Mouse (Mus musculus): ENCODE results near the gene Fthl17e.
"Not testable (repeated sequence)": the region's sequence is repeated elsewhere in the genome, so short reads cannot be mapped to it uniquely, and the experiment has no call there.

Fthl17e gene

DNA sequence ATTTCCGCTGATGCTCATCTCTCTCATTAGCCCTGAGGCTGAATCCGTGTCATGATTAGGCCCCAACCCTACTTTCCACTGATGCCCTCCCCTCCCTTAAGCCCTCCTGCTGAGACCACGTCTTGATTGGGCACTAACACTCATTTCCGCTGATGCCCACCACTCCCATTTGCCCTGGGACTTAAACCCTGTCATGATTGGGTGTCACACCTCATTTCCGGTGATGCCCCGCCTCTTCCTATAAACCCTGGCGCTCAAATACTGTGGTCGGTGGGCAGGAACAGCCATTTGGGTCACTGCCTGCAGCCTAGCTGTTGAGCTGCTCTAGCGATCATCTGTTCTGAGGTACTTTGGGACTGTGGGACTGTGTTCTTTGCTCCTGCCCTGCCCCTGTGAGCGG lies at the start of gene Fthl17e:
Fthl17e (plus strand) TSS at position 301 of the 400 bp plus-strand sequence.
- DNase-seq (ENCODE audit: low spot score), result not testable (repeated sequence)

DNA sequence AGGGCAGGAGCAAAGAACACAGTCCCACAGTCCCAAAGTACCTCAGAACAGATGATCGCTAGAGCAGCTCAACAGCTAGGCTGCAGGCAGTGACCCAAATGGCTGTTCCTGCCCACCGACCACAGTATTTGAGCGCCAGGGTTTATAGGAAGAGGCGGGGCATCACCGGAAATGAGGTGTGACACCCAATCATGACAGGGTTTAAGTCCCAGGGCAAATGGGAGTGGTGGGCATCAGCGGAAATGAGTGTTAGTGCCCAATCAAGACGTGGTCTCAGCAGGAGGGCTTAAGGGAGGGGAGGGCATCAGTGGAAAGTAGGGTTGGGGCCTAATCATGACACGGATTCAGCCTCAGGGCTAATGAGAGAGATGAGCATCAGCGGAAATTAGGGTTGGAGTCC lies 46.6 kb upstream of the Fthl17e start, which contains the start of gene Fthl17d:
Fthl17d (minus strand) TSS at position 101 of the 400 bp plus-strand sequence.
- not testable (repeated sequence) for DNase-seq (ENCODE audit: low spot score)

DNA sequence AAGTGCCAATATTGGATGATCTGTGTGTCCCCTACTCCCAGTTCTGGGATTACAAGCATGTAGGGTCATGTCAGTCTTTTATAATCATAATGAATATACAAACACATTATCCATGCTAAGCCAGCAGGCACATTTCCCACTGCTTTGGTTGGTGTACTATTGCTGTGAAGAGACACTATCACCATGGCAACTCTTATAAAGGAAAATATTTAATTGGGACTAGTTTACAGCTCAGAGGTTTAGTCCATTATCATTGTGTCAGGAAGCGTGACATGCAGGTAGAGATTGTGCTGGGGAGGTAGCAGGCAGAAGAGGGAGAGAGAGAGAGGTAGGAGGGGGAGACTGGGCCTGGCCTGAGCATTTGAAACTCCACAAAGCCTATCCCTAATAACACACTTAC lies 17.2 kb upstream of the Fthl17e start:
- no peak for DNase-seq (ENCODE audit: low spot score)

DNA sequence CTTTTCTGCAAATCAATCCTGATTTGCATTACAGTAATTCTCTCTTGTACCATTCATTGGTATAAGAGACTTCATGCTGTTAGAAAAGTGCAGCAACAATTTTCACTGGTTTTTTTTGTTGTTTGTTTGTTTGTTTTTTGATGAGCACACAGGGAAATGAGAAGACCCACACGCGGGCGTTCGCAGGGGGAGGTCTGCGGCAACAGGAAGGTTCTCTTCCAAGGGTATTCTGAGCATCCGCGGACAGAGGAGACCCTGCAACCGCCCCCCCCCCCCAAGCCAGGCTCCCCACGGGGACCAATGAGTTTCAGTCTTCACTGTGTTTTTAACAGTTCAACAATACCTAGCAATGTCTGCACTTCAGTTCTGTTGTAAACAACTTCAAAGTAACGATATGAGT lies 13.8 kb upstream of the Fthl17e start:
- DNase-seq (ENCODE audit: low spot score), result no peak

DNA sequence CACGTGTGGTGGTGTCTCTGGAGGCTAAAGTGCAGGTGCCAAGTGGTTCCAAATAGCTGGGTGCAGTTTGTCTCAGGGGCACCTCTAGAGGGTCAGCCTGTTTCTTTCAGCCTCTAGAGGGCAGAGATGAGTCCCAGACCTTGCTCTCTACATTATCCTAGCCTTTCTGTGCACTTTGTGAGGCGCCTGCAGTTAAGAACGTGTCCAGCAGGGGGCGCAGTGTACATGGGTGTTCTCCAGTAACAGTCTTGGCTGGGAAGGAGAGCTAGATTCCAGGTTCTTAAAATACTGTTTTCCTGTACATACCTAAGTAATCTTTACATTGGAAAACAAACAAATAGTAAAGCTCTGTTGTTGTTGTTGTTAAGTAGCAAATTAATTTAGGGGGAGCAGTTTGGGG lies 8.3 kb downstream of the Fthl17e start:
- DNase-seq (ENCODE audit: low spot score), result not testable (repeated sequence)

DNA sequence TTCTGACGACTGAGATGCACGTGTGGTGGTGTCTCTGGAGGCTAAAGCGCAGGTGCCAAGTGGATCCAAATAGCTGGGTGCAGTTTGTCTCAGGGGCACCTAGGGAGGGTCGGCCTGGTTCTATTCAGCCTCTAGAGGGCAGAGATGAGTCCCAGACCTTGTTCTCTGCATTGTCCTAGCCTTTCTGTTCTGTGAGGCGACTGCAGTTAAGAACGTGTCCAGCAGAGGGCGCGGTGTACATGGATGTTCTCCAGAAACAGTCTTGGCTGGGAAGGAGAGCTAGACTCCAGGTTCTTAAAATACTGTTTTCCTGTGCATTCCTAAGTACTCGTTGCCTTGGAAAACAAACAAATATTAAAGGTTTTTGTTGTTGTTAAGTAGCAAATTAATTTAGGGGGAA lies 27.7 kb downstream of the Fthl17e start:
- DNase-seq (ENCODE audit: low spot score), result not testable (repeated sequence)

DNA sequence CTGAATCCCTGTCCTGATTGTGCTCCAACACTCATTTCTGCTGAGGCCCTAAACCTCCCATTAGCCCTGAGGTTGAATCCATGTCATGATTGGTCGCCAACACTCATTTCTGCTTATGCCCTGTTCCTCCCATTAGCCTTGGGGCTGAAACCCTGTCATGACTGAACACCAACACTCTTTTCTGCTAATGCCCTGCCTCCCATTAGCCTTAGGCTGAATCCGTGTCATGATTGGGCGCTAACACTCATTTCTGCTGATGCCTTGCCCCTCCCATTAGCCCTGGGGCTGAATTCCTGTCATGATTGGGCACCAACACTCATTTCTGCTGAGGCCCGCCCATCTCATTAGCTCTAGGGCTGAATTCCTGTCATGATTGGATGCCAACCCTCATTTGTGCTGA lies 28.8 kb downstream of the Fthl17e start:
- DNase-seq (ENCODE audit: low spot score), result no peak

DNA sequence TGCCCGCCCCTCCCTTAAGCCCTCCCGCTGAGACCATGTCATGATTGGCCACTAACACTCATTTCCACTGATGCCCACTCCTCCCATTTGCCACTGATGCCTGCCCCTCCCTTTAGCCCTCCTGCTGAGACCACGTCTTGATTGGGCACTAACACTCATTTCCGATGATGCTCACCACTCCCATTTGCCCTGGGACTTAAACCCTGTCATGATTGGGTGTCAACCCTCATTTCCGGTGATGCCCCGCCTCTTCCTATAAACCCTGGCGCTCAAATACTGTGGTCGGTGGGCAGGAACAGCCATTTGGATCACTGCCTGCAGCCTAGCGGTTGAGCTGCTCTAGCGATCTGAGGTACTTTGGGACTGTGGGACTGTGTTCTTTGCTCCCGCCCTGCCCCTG lies 29.4 kb downstream of the Fthl17e start, which contains the start of gene Fthl17f:
Fthl17f (plus strand) TSS at position 301 of the 400 bp plus-strand sequence.
- not testable (repeated sequence) for DNase-seq (ENCODE audit: low spot score)

DNA sequence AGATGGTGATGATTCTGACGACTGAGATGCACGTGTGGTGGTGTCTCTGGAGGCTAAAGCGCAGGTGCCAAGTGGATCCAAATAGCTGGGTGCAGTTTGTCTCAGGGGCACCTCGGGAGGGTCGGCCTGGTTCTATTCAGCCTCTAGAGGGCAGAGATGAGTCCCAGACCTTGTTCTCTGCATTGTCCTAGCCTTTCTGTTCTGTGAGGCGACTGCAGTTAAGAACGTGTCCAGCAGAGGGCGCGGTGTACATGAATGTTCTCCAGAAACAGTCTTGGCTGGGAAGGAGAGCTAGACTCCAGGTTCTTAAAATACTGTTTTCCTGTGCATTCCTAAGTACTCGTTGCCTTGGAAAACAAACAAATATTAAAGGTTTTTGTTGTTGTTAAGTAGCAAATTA lies 44.4 kb downstream of the Fthl17e start:
- not testable (repeated sequence) for DNase-seq (ENCODE audit: low spot score)

All from yolk sac, embryonic 10.5 days (tissue).